In the genomic region with DNA sequence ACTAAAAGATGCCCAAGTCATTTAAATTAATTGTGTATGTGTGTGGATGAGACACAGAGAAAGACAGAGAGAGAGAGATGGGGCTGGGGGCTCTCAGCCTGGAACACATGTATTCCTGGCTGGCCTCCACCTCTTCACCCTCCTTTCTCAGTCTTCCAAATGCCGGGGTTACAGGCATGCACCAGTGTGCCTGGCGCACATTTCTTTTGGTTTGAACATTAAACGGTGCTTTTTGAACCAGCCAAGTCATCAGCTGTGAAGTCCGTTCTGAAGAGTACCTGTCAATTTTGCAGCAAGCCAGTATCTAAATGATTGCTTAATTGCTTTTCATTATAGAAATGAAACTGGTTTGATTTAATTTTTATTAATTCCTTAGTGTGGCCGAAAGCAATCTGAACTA, we compare ENCODE assay signal across 25 mouse cellular contexts. TPM values are rescaled to one million over a fixed set of nuclear protein-coding genes. Genes with fewer than 3 reads are reported as not detected.
DNase-seq lines count a peak whose midpoint lies in the region; ATAC-seq and TF ChIP-seq lines count a peak whose summit lies in the region.
"Had no signal": no experiment of that assay in that cellular context is flagged by ENCODE, and none has a peak within 500 bp of the region (broad histone marks: within the 10 kb centered on the region; RNA-seq: fewer than 3 reads in every experiment).

No protein-coding gene starts in this region.

- no peak overlapping the region for H3K4me2 ChIP-seq in kidney, embryonic 16.5 days (replicated peaks; ENCODE audit: low read depth, low read length)
- no peak overlapping the region for H3K4me2 ChIP-seq in CH12.LX (ENCODE audit: insufficient read depth, low read depth, poor library complexity, severe bottlenecking)
- H3K4me2 ChIP-seq: embryonic facial prominence, embryonic 13.5 days; forebrain, embryonic 12.5 days; hindbrain, embryonic 14.5 days had no signal

- TF ChIP-seq POLR2A in kidney, adult 2 months (IDR thresholded peaks at IDR 0.05; ENCODE audit: low read depth, low read length), result no peak
- no peak for TF ChIP-seq POLR2A in CH12.LX (IDR thresholded peaks at IDR 0.05; ENCODE audit: low read depth, low read length)
- TF ChIP-seq POLR2A in brain, embryonic 14.5 days (IDR thresholded peaks at IDR 0.05; ENCODE audit: borderline replicate concordance, extremely low read depth, insufficient read depth, insufficient read length, poor library complexity, severe bottlenecking), result no peak

- H3K36me3 ChIP-seq in kidney, adult 2 months (ENCODE audit: control insufficient read depth, insufficient read depth, low read length), result no peaks in the 10 kb centered on the region
- H3K36me3 ChIP-seq in kidney, embryonic 16.5 days (ENCODE audit: insufficient read depth, low read length), result no peaks in the 10 kb centered on the region
- peaks cover 6 to 36% of the 10 kb centered on the region in 2 experiments for H3K36me3 ChIP-seq in CH12.LX (replicated peaks in 1 of 2; ENCODE audit: control insufficient read depth in 1 of 2, insufficient read depth in 1 of 2, low read length in 1 of 2)
- H3K36me3 ChIP-seq: embryonic facial prominence, embryonic 13.5 days; forebrain, embryonic 12.5 days; heart, embryonic 10.5 days had no signal

- TF ChIP-seq RAD21 in CH12.LX (IDR thresholded peaks at IDR 0.05; ENCODE audit: low read depth, low read length), result no peak

- no peak for TF ChIP-seq EP300 in CH12.LX (IDR thresholded peaks at IDR 0.05; ENCODE audit: low read length)

- no peak overlapping the region for H3K27ac ChIP-seq in kidney, adult 2 months (ENCODE audit: insufficient read depth, low read depth, low read length)
- no peak overlapping the region for H3K27ac ChIP-seq in kidney, embryonic 16.5 days (ENCODE audit: low read length)
- H3K27ac ChIP-seq in CH12.LX (ENCODE audit: insufficient read depth, low read depth), result no peak overlapping the region; the same call in 1 of the 2 replicates
- H3K27ac ChIP-seq: embryonic facial prominence, embryonic 13.5 days; forebrain, embryonic 12.5 days; heart, embryonic 10.5 days; hindbrain, embryonic 14.5 days had no signal

- no peak overlapping the region for H3K9ac ChIP-seq in kidney, embryonic 16.5 days (replicated peaks; ENCODE audit: low read length)
- peak overlapping the region; percentile 41; the same call in 1 of the 2 replicates for H3K9ac ChIP-seq in CH12.LX (ENCODE audit: insufficient read depth, low read depth)
- H3K9ac ChIP-seq: embryonic facial prominence, embryonic 13.5 days; forebrain, embryonic 12.5 days; hindbrain, embryonic 14.5 days had no signal

- no peak overlapping the region for H3K4me3 ChIP-seq in kidney, adult 2 months (ENCODE audit: insufficient read depth, low read depth, low read length)
- no peak overlapping the region for H3K4me3 ChIP-seq in kidney, embryonic 16.5 days (ENCODE audit: low read length)
- no peak overlapping the region for H3K4me3 ChIP-seq in CH12.LX (replicated peaks in 1 of 3; ENCODE audit: low read depth in 2 of 3, low read length in 2 of 3, poor library complexity in 1 of 3)
- H3K4me3 ChIP-seq: embryonic facial prominence, embryonic 13.5 days; forebrain, embryonic 12.5 days; heart, embryonic 10.5 days had no signal

- no peaks in the 10 kb centered on the region for H3K9me3 ChIP-seq in kidney, embryonic 16.5 days (ENCODE audit: low read length)
- H3K9me3 ChIP-seq in CH12.LX (replicated peaks; ENCODE audit: low read length), result no peaks in the 10 kb centered on the region
- H3K9me3 ChIP-seq: embryonic facial prominence, embryonic 13.5 days; forebrain, embryonic 12.5 days; G1E; heart, embryonic 10.5 days had no signal

- in situ Hi-C loops in CH12.LX (cut with MboI; ENCODE audit: low pct_ligation_motif_present, low pct_unique_long_range_greater_than_20kb, low sequenced_read_pairs), result no loop called here

- DNase-seq in kidney, adult 2 months, result peak; percentile 85
- no peak for DNase-seq in CH12.LX (ENCODE audit: extremely low read depth)
- peak; percentile 26 for DNase-seq in brain, embryonic 14.5 days (ENCODE audit: low read depth)
- peak; percentile 60 to 62 for DNase-seq in kidney, postnatal 25 days
- no peak for DNase-seq in right cerebral cortex, postnatal 36 days (ENCODE audit: low spot score in 2 of 2)
- no peak for DNase-seq in urinary bladder, postnatal 14 days (ENCODE audit: low spot score)
- DNase-seq: adrenal gland, adult 8-10 months; adrenal gland, postnatal 36 days; cerebellum, adult 11-12 months; cerebellum, adult 9-10 months; cerebellum, postnatal 36 days; gastrocnemius, postnatal 10 days; heart, adult 18-20 months; heart, postnatal 10 days; heart, postnatal 4 days had no signal

- no peak for TF ChIP-seq CTCF in kidney, adult 2 months (conservative IDR thresholded peaks at IDR 0.05; ENCODE audit: insufficient read depth, insufficient read length, low read depth, low read length)
- no peak for TF ChIP-seq CTCF in CH12.LX (conservative IDR thresholded peaks at IDR 0.05 in 1 of 2, IDR thresholded peaks at IDR 0.05 in 1 of 2; ENCODE audit: low read depth in 2 of 2, low read length in 2 of 2)
- TF ChIP-seq CTCF in brain, embryonic 14.5 days (IDR thresholded peaks at IDR 0.05; ENCODE audit: borderline replicate concordance, extremely low read depth, insufficient read depth, insufficient read length), result no peak

- ATAC-seq in kidney, embryonic 16.5 days (ENCODE audit: low FRiP score, low TSS enrichment), result no peak

- dilution Hi-C loops in CH12.LX (cut with MboI; ENCODE audit: extremely low pct_ligation_motif_present, extremely low pct_unique_long_range_greater_than_20kb, low sequenced_read_pairs), result no loop called here

- H3K79me2 ChIP-seq in CH12.LX (replicated peaks; ENCODE audit: control insufficient read depth, extremely low read depth, insufficient read depth, poor library complexity, severe bottlenecking), result peaks cover 69% of the 10 kb centered on the region

- WGBS in kidney, adult 2 months, result 38% methylated on average over 5 of the region's 5 CpGs
- 71% methylated on average over 5 of the region's 5 CpGs for WGBS in kidney, embryonic 16.5 days

- no peaks in the 10 kb centered on the region for H3K27me3 ChIP-seq in kidney, adult 2 months (replicated peaks; ENCODE audit: control insufficient read depth, insufficient read depth, low read length)
- H3K27me3 ChIP-seq in kidney, embryonic 16.5 days (ENCODE audit: insufficient read depth, low read length), result no peaks in the 10 kb centered on the region
- H3K27me3 ChIP-seq in CH12.LX (replicated peaks), result no peaks in the 10 kb centered on the region
- H3K27me3 ChIP-seq: embryonic facial prominence, embryonic 13.5 days; forebrain, embryonic 12.5 days had no signal

- H3K4me1 ChIP-seq in kidney, adult 2 months (ENCODE audit: control insufficient read depth, insufficient read depth, low read length), result peaks cover 25% of the 10 kb centered on the region
- H3K4me1 ChIP-seq in kidney, embryonic 16.5 days (ENCODE audit: insufficient read depth, low read length), result 0 out of 2 replicates have a peak, but pooled peaks cover 4% of the 10 kb centered on the region
- peaks cover 32 to 91% of the 10 kb centered on the region in 2 experiments for H3K4me1 ChIP-seq in CH12.LX (ENCODE audit: control insufficient read depth in 1 of 2, insufficient read depth in 2 of 2)
- H3K4me1 ChIP-seq: embryonic facial prominence, embryonic 13.5 days; heart, embryonic 10.5 days had no signal

TF ChIP-seq in CH12.LX, 34 proteins besides CTCF, POLR2A, EP300 and RAD21:
- TF ChIP-seq BHLHE40 (IDR thresholded peaks at IDR 0.05; ENCODE audit: low read depth, low read length) (no peak), UBTF (IDR thresholded peaks at IDR 0.05; ENCODE audit: low read depth, low read length) (no peak), SIN3A (IDR thresholded peaks at IDR 0.05; ENCODE audit: low read length) (no peak), GABPA (IDR thresholded peaks at IDR 0.05; ENCODE audit: insufficient replicate concordance, low read depth, low read length) (no peak), PAX5 (IDR thresholded peaks at IDR 0.05; ENCODE audit: low read length) (no peak), MEF2A (IDR thresholded peaks at IDR 0.05; ENCODE audit: borderline replicate concordance, low read depth, low read length) (no peak), CHD2 (IDR thresholded peaks at IDR 0.05; ENCODE audit: low read length) (no peak), SMC3 (IDR thresholded peaks at IDR 0.05; ENCODE audit: low read depth, low read length) (no peak), ELF1 (IDR thresholded peaks at IDR 0.05; ENCODE audit: low read depth, low read length) (no peak), CHD1 (IDR thresholded peaks at IDR 0.05; ENCODE audit: low read depth, low read length) (no peak), USF1 (IDR thresholded peaks at IDR 0.05; ENCODE audit: low read depth, low read length) (no peak), ETS1 (conservative IDR thresholded peaks at IDR 0.05; ENCODE audit: low read depth, low read length) (no peak), USF2 (conservative IDR thresholded peaks at IDR 0.05; ENCODE audit: low read depth, low read length) (no peak), ZC3H11A (IDR thresholded peaks at IDR 0.05; ENCODE audit: low read depth, low read length) (no peak), TBP (conservative IDR thresholded peaks at IDR 0.05; ENCODE audit: low read depth, low read length) (no peak)
TF ChIP-seq in CH12.LX: peak in this region for 0.

RNA-seq across cellular contexts. Expression of a gene that starts 22.4 kb away (rescaled TPM):
- 14.4 TPM in 2 replicates for polyA plus RNA-seq in kidney, adult 2 months (2012; rRNA removed)
- 11.9 and 12.2 TPM in 2 replicates for polyA plus RNA-seq in kidney, embryonic 16.5 days (2015; fragmentation: Nextera tagmentation; extraction: Ambion mirVana)
- 38.9 and 39.5 TPM in 2 replicates for total RNA-seq in CH12.LX (2012; rRNA removed)
- 23.1 and 24.9 TPM in 2 replicates for total RNA-seq in CH12.LX (2014; rRNA removed)
- polyA plus RNA-seq in CH12.LX (2012; ENCODE audit: insufficient read length, low read depth), result 21.2 and 26.2 TPM in 2 replicates
- polyA plus RNA-seq in brain, embryonic 14.5 days (2012; rRNA removed), result 17.2 and 20.2 TPM in 2 replicates

RNA-seq across cellular contexts. Expression of a gene that starts 52.0 kb away (rescaled TPM):
- polyA plus RNA-seq in kidney, adult 2 months (2012; rRNA removed), result 0.39 TPM in 1 of 2 replicates, not detected in the other
- not detected in 2 replicates for polyA plus RNA-seq in kidney, embryonic 16.5 days (2015; fragmentation: Nextera tagmentation; extraction: Ambion mirVana)
- not detected in 2 replicates for total RNA-seq in CH12.LX (2012; rRNA removed)
- total RNA-seq in CH12.LX (2014; rRNA removed), result not detected in 2 replicates
- polyA plus RNA-seq in CH12.LX (2012; ENCODE audit: insufficient read length, low read depth), result not detected in 2 replicates
- not detected in 2 replicates for polyA plus RNA-seq in brain, embryonic 14.5 days (2012; rRNA removed)
- total RNA-seq: adrenal gland, adult 8-10 months; adrenal gland, postnatal 36 days; gastrocnemius, postnatal 10 days; gastrocnemius, postnatal 4 days; heart, adult 18-20 months; heart, postnatal 10 days; heart, postnatal 4 days had no signal
- polyA plus RNA-seq: embryonic facial prominence, embryonic 13.5 days; forebrain, embryonic 12.5 days; forebrain, embryonic 16.5 days; frontal cortex, adult 2 months; G1E; heart, embryonic 10.5 days; heart, embryonic 14.5 days; hindbrain, embryonic 14.5 days had no signal

Comparison
In these comparisons a context has a peak if more than half of its experiments do, and no peak if none do; other contexts are left out.
1. DNase-seq: peak in kidney, adult 2 months (single experiment), brain, embryonic 14.5 days (single experiment) and kidney, postnatal 25 days (2 of 2); none in CH12.LX (single experiment), right cerebral cortex, postnatal 36 days (0 of 2) and urinary bladder, postnatal 14 days (single experiment).